Mouse (Mus musculus): Measurements from ENCODE around the gene Ints1.
"Not testable (repeated sequence)": the region's sequence is repeated elsewhere in the genome, so short reads cannot be mapped to it uniquely, and the experiment has no call there.

Ints1 gene

GRCm38 (mm10) chr5:139756135-139756534 is 19.3 kb downstream of the Ints1 start:
- no peak for DNase-seq (ENCODE audit: low read depth, low spot score)

GRCm38 (mm10) chr5:139754753-139755152 is 20.7 kb downstream of the Ints1 start:
- peak; percentile 36 for DNase-seq (ENCODE audit: low read depth, low spot score)

GRCm38 (mm10) chr5:139750535-139750934 is 24.9 kb downstream of the Ints1 start:
- DNase-seq (ENCODE audit: low read depth, low spot score), result no peak

GRCm38 (mm10) chr5:139749413-139750125 is 25.9 kb downstream of the Ints1 start:
- no peak for DNase-seq (ENCODE audit: low read depth, low spot score)

GRCm38 (mm10) chr5:139745771-139746170 is 29.7 kb downstream of the Ints1 start:
- peak; percentile 48 for DNase-seq (ENCODE audit: low read depth, low spot score)

- not testable (repeated sequence) for DNase-seq (ENCODE audit: low read depth, low spot score)
Measured at GRCm38 (mm10) chr5:139742640-139743039, 32.8 kb downstream of the Ints1 start.

GRCm38 (mm10) chr5:139738592-139739315 is 36.7 kb downstream of the Ints1 start:
- no peak for DNase-seq (ENCODE audit: low read depth, low spot score)

GRCm38 (mm10) chr5:139737841-139738591 is 37.5 kb downstream of the Ints1 start:
- no peak for DNase-seq (ENCODE audit: low read depth, low spot score)

- DNase-seq (ENCODE audit: low read depth, low spot score), result no peak
Measured at GRCm38 (mm10) chr5:139736504-139736940, 39.0 kb downstream of the Ints1 start.

GRCm38 (mm10) chr5:139735677-139736503 is 39.6 kb downstream of the Ints1 start, which contains the start of gene Micall2:
Gene Micall2 (minus strand): TSS chr5:139736336.
- peak; percentile 92 for DNase-seq (ENCODE audit: low read depth, low spot score)

GRCm38 (mm10) chr5:139734746-139735145 is 40.7 kb downstream of the Ints1 start:
- DNase-seq (ENCODE audit: low read depth, low spot score), result no peak

- DNase-seq (ENCODE audit: low read depth, low spot score), result no peak
Measured at GRCm38 (mm10) chr5:139734016-139734415, 41.5 kb downstream of the Ints1 start.

- no peak for DNase-seq (ENCODE audit: low read depth, low spot score)
Measured at GRCm38 (mm10) chr5:139732634-139733107, 42.8 kb downstream of the Ints1 start.

GRCm38 (mm10) chr5:139730712-139731486 is 44.6 kb downstream of the Ints1 start:
- no peak for DNase-seq (ENCODE audit: low read depth, low spot score)

GRCm38 (mm10) chr5:139727261-139727660 is 48.2 kb downstream of the Ints1 start:
- no peak for DNase-seq (ENCODE audit: low read depth, low spot score)

- no peak for DNase-seq (ENCODE audit: low read depth, low spot score)
Measured at GRCm38 (mm10) chr5:139726186-139726585, 49.3 kb downstream of the Ints1 start.

GRCm38 (mm10) chr5:139724336-139725116 is 50.9 kb downstream of the Ints1 start:
- DNase-seq (ENCODE audit: low read depth, low spot score), result no peak

- DNase-seq (ENCODE audit: low read depth, low spot score), result no peak
Measured at GRCm38 (mm10) chr5:139723113-139723512, 52.4 kb downstream of the Ints1 start.

GRCm38 (mm10) chr5:139722709-139723108 is 52.8 kb downstream of the Ints1 start:
- no peak for DNase-seq (ENCODE audit: low read depth, low spot score)

- DNase-seq (ENCODE audit: low read depth, low spot score), result no peak
Measured at GRCm38 (mm10) chr5:139718949-139719348, 56.5 kb downstream of the Ints1 start.

Data from WW6 (cell line).